Mouse (Mus musculus): Measurements from ENCODE around the gene Ly6g6d.
"Not testable (repeated sequence)": the region's sequence is repeated elsewhere in the genome, so short reads cannot be mapped to it uniquely, and the experiment has no call there.

The Ly6g6d gene

DNA sequence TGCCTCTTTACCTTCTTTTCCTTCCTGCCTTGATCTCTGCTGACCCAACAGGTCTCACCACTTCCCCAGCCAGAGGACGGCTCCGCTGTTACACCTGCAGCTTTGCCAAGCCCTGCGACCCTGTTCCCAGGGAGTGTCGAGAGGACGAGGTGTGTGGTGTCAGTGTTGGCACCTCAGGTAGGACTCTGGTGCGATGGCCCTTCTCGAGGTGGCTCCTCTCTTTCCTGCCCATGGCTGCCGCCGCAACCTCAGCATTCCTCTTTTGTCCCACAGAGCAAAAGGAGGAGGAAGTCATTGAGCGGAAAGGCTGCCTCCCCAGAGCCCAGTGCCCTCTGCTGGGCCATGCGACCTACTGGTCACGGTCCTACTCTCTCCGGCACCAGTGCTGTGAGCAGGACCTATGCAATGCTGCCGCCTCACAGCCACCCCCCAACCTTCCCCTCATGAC, at the start of gene Ly6g6d:
Gene Ly6g6d (minus strand): TSS at position 280 of the 448 bp plus-strand sequence.
- no peak for DNase-seq (ENCODE audit: low spot score in 2 of 2)

DNA sequence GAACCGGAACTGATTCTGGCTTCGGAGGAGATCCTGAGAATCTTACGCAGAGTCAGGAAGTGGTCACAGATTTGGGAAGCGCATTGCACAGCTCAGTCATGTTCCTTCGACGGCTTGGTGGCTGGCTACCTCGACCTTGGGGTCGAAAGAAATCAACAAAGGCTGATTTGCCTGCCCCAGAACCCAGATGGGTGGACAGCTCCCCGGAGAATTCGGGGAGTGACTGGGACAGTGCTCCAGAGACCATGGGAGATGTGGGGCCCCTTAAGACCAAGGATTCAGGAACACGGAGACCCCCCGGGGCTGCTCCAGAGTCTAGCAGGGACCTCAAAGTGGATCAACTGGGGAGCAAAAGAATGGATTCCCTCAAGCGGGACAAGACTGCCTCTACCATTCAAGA, 49.2 kb upstream of the Ly6g6d start:
- DNase-seq (ENCODE audit: low spot score in 2 of 2): no peak

DNA sequence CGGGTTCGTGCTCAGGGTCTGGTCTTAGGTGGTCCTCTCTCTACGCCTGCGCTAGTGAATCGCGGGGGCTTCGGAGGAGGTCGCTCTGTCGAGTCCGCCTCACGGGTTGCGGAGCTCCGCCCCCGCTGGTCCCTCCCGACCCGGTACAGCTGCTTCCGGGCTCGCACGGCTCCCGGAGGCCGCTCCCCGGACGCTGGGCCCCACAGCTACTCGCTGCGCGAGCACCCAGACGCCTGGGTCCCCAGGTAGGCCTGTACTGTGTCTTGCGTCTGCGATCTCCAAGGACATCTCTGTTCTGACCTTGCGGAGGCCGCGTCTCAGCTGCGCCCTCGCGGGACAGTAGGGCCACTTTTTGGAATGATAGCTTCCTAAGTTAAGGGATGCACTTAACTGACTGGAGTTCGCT, 48.3 kb upstream of the Ly6g6d start, which contains the start of gene D17H6S53E:
Gene D17H6S53E (plus strand): TSS at position 168 of the 406 bp plus-strand sequence.
- peak; percentile 66 to 72 for DNase-seq (ENCODE audit: low spot score in 2 of 2)

DNA sequence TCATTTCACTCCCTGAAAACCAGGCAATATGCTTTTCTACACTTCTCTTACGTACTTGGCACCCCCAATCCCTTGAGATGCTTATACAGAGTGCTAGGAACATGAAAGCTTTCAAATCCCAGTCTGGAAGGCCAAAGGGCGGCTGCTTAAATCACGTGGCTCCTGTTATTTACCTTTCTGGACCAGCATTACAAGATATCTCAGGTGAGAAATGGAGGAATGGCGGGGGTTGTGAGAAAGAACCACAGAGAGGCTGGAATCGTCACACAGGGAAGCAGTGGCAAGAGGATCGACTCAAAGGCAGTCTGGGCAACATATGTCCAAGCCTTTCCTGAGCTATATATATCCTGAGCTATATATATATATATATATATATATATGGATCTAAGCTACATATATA, 47.7 kb upstream of the Ly6g6d start:
- no peak for DNase-seq (ENCODE audit: low spot score in 2 of 2)

DNA sequence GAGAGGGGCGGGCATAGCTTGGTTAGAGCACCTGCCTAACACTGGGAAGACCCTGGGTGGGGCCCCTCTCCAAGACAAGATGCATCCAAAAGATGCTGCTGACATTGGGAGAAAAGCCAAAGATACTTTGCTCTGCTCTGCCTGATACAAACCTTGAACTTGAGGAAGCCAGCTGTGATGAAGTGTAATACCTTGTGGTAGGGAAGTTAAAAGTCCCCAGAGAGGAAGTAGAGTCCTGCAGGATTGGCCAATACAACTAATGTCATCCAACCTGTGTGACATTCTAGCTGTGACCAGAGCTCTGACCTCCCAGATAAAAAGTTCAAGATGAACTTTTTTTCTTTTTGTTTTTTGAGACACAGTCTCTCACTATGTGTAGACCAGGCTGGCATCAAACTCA, 47.2 kb upstream of the Ly6g6d start:
- DNase-seq (ENCODE audit: low spot score in 2 of 2): no peak

DNA sequence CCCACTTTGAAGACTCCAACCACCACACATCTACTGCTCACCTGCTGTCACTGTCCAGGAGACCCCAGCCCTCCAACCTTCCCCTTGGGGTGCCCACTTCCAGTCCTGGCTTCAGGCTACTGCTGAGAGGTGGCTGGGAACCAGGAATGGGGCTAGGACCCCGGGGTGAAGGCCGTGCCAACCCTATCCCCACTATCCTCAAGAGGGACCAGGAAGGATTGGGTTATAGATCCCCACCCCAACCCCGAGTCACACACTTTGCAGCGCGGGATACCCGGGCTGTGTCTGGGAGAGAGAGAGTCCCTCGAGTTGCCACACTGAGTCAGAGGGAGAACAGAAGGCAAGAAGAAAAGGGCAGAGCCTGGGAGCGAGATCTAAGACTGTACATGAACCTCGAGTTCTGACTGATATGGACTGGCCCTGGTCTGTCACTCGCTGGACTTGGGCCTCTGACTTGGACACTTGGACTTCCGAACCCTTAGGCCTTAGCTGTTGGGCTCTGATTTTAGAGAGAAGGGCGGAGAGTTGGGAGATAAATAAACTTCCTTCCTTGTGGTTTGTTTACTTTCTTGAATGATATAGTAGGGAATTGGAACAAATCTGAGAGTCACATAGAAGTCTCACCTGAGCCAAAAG, 46.5 kb upstream of the Ly6g6d start:
- not testable (repeated sequence) for DNase-seq (ENCODE audit: low spot score in 2 of 2)

DNA sequence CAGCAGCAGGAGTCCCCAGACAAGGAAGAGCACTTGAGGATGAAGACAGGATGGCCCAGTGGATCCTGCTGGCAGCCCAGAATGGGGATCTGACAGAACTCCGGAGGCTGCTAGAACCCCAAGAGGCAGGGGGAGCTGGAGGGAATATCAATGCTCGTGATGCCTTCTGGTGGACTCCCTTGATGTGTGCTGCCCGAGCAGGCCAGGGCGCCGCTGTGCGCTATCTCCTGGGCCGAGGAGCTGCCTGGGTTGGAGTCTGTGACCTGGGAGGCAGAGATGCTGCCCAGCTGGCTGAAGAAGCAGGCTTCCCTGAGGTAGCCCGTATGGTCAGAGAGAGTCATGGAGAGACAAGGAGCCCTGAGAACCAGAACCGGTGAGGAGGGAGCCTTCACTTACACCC, 45.4 kb upstream of the Ly6g6d start:
- not testable (repeated sequence) for DNase-seq (ENCODE audit: low spot score in 2 of 2)

DNA sequence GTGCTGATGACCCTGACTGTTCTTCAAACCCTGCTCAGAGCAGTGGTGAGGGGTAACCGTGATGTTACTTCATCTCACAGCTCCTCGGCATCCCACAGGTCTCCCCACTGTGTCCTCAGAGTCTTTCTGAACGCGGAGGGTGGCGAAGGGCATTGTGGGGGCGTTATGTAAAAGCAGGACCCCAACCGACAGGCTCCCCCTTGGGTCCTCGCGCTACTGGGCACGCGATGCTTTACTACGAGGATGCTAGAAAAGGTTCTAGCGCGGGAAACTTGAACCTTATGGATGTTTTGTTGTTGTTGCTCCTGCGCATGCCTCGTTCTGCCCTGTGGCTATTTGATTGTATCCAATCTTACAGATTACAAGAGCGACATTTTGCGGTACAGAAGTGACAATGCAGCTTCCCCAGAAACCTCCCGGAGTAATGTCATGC, 44.0 kb upstream of the Ly6g6d start, which contains the start of gene Csnk2b:
Gene Csnk2b (minus strand): TSS at position 183 of the 433 bp plus-strand sequence.
- peak; percentile 72 to 78 for DNase-seq (ENCODE audit: low spot score in 2 of 2)

DNA sequence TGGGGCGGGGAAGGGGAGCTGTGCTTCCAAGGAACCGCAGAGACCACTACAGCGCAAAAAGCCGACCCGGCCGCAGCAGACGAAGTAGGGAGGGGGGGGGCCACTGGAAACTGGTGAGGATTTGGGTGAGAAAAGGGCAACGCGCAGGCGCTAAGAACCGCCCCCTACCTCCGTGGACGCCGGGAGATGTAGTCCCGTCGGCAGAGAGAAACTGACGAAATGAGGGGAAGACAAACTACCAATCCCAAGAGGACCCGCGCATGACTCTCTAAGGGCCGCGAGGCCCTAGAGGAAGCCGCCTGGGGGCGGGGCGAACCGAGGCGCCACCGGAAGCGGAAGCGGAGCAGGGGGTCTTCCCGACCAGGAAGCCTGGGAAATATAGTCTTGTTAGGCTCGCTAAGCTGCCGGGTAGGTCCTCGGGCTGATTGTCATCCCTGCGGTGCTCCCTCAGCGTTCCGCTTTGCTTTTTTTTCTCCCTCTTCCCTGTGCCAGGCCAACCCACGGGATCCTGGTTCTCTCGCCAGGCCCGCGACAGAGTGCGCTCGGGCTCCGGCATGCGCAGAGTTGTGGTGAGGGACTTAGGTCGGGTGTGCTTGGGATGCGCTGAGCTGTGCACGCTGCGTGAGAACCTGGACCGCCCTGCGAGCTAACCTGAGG, 43.4 kb upstream of the Ly6g6d start, which contains the start of gene Gpank1:
Gene Gpank1 (plus strand): TSS at position 313 of the 657 bp plus-strand sequence.
- DNase-seq (ENCODE audit: low spot score in 2 of 2): peak; percentile 97 to 98

DNA sequence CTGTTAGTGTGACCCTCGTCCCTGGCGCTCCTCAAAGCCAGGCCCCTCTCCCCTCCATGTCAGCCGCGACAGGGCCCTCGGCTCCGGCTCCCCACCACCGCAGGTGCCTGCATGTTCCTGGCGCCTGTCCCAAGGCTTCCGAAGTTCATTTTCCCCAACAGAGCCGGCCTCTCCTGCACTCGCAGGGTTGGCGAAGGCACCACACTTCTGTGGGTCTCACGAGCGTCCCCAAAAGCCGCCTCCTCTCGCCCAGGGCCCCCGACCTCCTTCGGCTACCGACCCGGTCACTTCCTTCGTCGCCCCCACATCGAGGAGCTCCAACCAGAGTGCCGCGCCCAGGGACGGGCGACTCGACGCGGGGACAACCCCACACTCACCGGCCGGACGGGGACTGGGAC, 42.9 kb upstream of the Ly6g6d start:
- DNase-seq (ENCODE audit: low spot score in 2 of 2): no peak

DNA sequence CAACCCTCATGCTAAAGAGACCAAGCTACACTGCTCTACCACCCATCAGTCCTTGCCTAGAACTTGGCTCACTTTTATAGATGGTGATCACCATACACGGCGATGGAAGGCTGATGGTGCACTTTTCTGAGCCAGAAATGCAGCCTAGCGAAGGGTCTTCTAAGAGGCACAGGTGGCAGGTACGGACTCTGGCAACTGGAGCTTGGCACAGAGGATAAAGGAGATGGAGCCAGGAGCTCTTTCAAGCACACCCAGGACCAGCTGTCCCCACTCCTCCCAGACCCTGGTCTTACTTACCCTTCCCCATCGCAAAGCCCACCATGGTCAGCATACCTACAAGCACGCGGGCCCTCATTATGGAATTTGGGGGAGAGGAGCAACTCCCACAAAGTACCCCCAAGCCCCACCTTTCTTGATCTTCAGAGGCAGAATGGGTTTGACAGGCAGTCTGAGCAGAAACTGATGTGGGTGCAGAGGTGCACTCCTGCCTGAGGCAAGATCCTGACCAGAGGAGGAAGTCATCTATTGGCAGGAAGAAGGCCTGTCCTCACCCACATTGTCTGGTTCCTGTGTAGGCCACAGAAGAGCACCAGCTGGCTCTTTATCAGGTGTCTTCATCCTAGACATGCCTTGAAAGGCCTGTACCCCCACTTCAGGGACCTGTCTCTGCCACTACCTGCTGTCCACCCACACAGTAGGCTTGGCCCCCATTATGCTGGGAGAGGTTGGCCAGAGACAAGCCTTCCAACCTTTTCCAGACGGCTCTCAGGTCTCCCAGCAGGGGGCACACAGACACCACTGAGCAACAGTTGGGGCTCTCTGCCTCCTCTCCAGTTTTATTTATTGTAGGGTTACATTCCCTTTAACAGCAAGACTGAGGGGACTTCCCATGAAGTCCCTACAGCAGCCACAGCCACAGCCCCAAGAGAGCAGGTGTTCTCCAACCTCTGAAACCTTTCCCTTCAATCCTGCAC, 37.5 kb upstream of the Ly6g6d start, which contains the start of gene Ly6g5b:
Gene Ly6g5b (minus strand): TSS at position 383 of the 974 bp plus-strand sequence.
- no peak for DNase-seq (ENCODE audit: low spot score in 2 of 2)

DNA sequence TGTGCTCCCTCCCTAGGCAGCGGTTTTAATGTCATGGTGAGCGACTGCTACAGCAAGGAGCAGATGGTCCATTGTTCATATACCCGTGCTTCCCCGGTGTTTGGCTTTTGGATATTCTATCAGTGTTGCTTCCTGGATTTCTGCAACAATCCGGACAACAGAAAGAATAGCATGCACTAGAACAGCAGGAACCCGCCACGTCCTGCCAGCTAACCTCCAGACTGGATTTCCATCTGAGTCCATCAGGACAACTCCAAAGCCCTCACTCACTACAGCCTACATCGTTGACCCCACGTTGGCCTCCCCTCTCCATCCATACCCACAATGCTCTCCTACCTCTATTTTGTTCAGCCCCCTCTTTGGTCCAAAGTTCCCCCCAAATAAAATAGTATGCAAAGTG, 33.9 kb upstream of the Ly6g6d start:
- DNase-seq (ENCODE audit: low spot score in 2 of 2): no peak

DNA sequence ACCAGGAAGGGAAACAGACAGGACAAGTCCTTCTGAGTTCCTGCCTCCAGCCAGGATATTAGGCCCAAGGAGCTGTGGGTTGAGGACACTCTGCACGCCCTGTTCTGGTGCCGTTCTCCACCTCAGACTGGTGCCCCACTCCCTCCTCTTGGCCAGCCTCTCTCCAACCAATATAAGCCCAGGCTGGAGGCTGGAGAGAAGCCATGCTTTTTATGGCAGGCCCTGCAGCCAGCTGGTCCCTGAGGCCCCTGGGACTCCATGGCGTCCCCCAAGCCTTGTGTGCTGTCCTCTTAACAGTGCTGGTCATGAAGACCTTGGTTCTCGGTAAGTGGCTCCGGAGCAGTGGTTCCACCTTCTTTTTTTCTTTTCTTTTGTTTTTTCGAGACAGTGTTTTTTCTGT, 30.2 kb upstream of the Ly6g6d start, which contains the start of gene Ly6g5c:
Gene Ly6g5c (plus strand): TSS at position 183 of the 400 bp plus-strand sequence.
- no peak for DNase-seq (ENCODE audit: low spot score in 2 of 2)

DNA sequence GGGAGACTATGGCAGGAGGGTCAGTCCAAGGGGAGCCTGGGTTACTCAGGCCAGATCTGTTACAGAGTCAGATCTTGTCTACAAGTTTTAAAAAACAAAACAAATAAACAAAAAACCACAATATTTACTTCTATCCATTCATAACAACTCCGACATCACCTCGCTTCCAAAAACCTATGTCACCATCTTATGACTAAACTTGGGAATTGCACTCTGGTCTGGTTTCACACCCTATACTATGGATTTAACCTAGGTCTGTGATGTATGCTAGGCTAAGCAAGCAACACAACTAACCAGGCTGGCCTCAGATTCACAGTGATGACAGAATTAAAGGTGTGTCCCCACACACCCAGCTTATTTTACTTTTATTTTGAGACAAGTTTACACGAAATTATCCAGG, 28.7 kb upstream of the Ly6g6d start:
- no peak for DNase-seq (ENCODE audit: low spot score in 2 of 2)

DNA sequence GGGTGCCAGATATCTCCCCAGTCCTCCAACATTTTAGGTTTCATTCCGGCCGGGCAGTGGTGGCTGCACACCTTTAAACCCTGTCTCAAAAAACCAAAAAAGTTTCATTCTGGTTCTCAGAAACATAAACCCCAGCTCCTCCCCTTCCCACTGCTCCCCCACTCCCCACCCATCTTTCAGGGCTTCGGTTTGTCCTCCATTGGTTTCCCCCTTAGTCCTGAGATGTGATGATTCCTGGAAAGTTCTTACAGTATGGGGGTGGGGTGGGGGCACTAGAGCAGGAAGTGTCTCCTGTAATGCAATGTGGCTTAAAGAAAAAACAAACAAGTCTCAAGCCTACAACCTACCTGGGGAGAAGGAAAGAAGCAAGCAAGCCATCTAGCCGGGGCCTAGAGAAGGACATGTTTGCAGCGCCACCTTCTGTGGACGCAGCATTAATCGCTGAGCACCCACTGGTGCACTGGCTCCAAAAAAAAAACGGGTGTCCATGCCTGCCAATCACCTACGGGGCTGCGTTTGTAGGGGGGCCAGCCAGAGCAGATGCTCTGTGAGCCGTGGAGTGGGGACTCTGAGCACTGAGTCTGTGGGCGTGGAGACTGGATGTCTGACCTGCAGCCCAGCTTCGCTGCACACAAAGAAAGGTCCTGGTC, 28.0 kb upstream of the Ly6g6d start:
- DNase-seq (ENCODE audit: low spot score in 2 of 2): no peak

DNA sequence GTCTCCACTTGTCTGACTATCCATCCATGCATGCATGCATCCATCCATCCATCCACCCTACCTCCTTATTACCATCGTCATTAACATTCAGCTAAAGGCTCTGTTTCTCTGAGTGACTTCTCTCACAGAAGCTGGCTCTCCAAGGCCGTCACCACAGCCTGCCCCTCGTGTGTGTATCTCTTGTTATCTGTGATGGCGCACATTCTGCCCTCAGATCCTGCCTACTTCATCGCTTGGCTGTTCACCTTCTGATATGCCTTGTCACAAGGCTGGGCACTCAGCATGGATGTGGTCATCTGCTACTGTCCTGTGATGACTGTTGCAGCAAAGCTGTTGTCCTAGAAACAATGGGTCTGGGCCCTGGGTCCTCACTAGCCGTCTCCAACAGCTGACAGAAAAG, 26.9 kb upstream of the Ly6g6d start:
- no peak for DNase-seq (ENCODE audit: low spot score in 2 of 2)

DNA sequence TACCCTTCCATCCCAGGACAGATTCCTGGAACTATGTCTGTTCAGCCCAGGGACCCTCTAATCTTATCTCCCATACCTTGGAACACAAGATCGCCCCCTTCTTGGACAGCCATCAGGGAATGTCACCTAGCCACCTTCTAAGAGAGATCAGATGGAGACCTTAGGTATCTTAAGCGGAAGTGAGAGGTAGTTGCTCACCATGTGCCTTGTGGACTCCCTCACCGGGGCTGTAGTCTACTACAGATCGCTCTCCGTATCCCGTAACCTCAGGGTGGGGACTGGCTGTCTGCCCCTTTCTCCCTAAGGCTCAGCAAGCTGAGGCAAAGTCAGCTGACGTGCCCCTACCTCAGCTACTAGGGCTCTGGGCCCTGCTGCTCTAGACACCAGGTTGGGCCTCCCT, 26.2 kb upstream of the Ly6g6d start:
- DNase-seq (ENCODE audit: low spot score in 2 of 2): no peak

DNA sequence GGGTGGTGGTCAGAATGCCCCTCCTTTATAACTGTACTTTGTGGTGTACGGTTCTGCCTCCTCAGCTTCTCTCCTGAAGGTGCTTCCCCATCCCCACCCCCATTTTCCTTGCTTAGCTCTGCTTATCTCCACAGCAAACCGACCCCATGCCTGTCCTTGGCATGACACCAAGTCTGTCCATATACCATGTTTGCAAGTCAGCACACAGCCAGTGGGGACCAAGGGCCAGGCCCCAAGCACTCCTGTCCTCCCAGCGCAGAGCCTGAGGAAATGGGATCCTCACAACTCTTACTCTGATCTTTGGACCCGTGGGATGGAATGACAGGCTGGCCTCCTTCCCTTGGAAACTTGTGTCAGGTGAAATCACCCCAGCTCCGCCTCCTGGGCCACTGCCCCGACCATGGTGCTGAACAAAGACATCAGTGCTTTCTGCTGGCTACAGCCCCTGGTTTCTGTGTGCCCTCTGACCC, 25.4 kb upstream of the Ly6g6d start:
- DNase-seq (ENCODE audit: low spot score in 2 of 2): no peak

DNA sequence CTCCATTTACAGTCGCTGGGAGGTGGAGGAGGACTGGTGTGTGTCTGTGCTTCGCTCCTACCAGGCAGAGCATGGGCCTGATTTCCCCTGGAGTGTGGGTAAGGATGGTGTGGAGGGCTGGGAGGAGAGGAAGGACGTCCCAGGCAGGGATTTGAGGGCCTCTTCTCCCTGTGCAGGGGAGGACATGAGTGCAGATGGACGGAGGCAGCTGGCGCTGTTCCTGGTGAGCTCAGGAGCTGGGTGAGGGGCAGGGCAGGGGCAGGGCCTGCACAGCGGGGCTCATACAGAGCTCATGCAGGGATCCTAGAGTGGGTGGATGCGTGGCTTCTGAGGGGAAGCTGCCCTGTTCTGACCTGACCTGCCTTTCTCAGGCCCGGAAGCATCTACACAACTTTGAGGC, 24.4 kb upstream of the Ly6g6d start:
- DNase-seq (ENCODE audit: low spot score in 2 of 2): no peak

DNA sequence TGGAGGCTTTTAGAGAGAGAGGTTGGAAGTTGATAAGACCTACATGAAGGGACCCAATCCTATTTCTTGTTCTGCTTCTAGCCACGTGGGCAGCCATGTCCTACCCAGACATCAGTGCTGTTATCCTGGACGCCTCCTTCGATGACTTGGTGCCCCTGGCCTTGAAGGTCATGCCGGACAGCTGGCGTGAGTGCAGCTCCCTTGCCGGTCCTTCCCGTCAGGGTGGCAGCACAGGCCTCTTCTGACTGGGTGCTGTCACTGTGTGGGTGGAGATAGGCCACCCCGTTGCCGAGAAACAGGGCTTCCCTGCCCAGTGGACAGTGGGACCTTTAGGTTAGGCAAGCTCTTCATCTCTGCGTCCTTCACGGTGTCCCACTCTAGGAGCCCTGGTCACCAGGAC, 23.3 kb upstream of the Ly6g6d start:
- no peak for DNase-seq (ENCODE audit: low spot score in 2 of 2)

DNA sequence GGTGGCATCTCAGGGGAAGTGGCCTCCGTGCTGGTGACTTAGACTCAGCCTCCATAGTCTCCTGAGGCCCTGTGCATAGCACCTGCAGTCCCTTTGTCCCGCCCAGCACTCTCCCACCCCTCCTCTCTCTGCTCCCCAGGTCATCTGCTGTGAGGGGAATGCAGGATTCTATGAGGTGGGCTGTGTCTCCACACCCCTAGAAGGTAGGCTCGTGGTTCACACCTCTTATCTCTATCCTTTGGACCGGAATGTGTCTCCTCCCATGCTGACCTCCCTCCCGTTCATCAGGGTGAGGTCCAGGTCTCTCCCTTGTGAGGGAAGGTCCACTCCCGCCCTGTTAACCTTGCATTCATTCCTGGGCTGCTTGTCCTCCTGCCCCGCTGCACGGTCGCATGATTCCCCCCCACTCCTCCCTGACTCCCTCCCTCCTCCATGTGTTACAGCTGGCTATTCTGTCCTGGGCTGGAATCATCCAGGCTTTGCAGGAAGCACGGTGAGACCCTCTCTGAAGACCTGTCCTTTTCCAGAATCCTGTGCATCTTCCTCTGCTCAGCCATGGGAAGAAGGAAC, 22.4 kb upstream of the Ly6g6d start:
- no peak for DNase-seq (ENCODE audit: low spot score in 2 of 2)
